Mouse (Mus musculus): ENCODE measurements at regions not wholly inside any gene's neighbourhood (a gene's known extent, or its start where the extent isn't known, plus 50 kb on each side); places are given as distances from the start of the nearest gene placed in this dataset.

DNA sequence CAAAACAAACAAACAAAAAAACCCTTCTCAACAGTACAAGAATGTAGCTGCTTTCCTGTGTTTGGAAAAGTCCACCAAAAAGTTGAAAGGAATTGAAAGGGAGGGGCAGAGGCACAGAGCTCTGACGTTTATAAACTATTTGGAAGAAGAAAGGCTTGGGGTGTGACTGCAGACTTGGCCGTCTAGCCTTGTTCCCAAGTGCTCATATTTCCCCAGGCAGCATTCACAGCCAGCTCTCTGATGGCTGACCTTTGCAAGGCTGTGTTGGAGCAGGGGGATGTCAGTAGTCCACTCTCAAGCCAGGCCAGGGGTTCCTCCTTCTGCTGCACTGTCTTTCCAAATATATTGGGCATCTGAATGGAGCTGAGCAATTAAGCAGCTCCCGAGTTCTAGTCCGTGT, 534.5 kb downstream of the 1700129C05Rik start:
- Histone ChIP-seq H3K9me3 (ENCODE audit: control insufficient read depth, low read length) (no peaks in the 10 kb centered on the region), H3K36me3 (ENCODE audit: control insufficient read depth, insufficient read depth, low read length) (no peaks in the 10 kb centered on the region), H3K27ac (ENCODE audit: low read length) (no peak overlapping the region), H3K4me3 (ENCODE audit: low read length) (no peak overlapping the region), H3K4me1 (ENCODE audit: control insufficient read depth, insufficient read depth, low read length) (no peaks in the 10 kb centered on the region), H3K4me2 (ENCODE audit: low read depth, low read length) (no peak overlapping the region), H3K27me3 (replicated peaks; ENCODE audit: control insufficient read depth, insufficient read depth, low read length) (no peaks in the 10 kb centered on the region), H3K9ac (ENCODE audit: low read depth, low read length) (no peak overlapping the region)
- ATAC-seq, result no peak
- WGBS, result 57% methylated on average over 4 of the region's 4 CpGs

DNA sequence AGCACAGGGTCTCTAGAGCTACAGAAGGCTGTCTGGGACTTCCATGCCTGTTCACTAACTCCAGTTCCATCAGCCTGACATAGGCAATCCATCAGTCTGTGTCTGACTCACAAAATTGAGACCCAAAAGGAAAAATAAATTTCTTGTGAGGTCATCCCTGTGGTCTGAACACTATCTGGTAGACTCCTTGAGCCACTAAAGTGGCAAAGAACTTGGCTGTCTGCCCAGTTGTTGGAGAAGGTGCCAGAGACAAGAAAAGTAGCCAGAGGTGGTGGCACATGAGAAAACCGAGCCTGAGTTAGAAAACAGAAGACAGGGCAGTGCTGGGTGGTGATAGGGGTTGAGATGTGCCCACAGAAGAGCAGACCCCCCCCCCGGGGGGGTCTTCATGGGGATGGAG, 535.0 kb downstream of the 1700129C05Rik start:
- Histone ChIP-seq H3K27me3 (replicated peaks; ENCODE audit: control insufficient read depth, insufficient read depth, low read length) (no peaks in the 10 kb centered on the region), H3K9ac (ENCODE audit: low read depth, low read length) (no peak overlapping the region), H3K4me1 (ENCODE audit: control insufficient read depth, insufficient read depth, low read length) (no peaks in the 10 kb centered on the region), H3K36me3 (ENCODE audit: control insufficient read depth, insufficient read depth, low read length) (no peaks in the 10 kb centered on the region), H3K27ac (ENCODE audit: low read length) (no peak overlapping the region), H3K4me3 (ENCODE audit: low read length) (no peak overlapping the region), H3K9me3 (ENCODE audit: control insufficient read depth, low read length) (no peaks in the 10 kb centered on the region), H3K4me2 (ENCODE audit: low read depth, low read length) (no peak overlapping the region)
- ATAC-seq, result no peak
- 65% methylated on average over 2 of the region's 2 CpGs for WGBS

DNA sequence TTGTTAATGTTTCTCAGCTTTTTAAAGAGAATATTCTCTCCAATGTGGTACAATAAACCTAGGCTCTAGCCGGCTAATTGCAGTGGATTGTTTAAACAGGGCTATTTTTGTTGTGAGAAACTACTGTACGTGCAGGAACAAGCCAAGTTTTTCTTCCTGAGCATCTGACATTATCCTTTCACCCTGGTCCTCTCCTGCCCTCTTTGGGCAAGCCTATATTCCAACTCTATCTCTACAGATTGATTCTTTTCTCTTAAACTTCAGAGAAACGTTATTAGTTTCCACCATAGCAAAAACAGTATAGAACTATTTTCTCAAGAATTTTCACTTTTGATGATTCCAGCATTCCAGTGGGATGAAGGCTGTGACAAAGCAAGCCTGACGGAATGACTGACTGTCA, 535.2 kb downstream of the Fgf9 start:
- no peak overlapping the region for H3K9ac ChIP-seq (ENCODE audit: low read depth, low read length)
- no peaks in the 10 kb centered on the region for H3K27me3 ChIP-seq (replicated peaks; ENCODE audit: control insufficient read depth, insufficient read depth, low read length)
- no peak overlapping the region for H3K4me2 ChIP-seq (ENCODE audit: low read depth, low read length)
- WGBS, result 56% methylated on average over 4 of the region's 4 CpGs
- H3K4me1 ChIP-seq (ENCODE audit: control insufficient read depth, insufficient read depth, low read length), result no peaks in the 10 kb centered on the region
- no peak overlapping the region for H3K27ac ChIP-seq (ENCODE audit: low read length)
- H3K4me3 ChIP-seq (ENCODE audit: low read length), result no peak overlapping the region
- no peak for ATAC-seq
- no peaks in the 10 kb centered on the region for H3K9me3 ChIP-seq (ENCODE audit: control insufficient read depth, low read length)
- no peaks in the 10 kb centered on the region for H3K36me3 ChIP-seq (ENCODE audit: control insufficient read depth, insufficient read depth, low read length)

DNA sequence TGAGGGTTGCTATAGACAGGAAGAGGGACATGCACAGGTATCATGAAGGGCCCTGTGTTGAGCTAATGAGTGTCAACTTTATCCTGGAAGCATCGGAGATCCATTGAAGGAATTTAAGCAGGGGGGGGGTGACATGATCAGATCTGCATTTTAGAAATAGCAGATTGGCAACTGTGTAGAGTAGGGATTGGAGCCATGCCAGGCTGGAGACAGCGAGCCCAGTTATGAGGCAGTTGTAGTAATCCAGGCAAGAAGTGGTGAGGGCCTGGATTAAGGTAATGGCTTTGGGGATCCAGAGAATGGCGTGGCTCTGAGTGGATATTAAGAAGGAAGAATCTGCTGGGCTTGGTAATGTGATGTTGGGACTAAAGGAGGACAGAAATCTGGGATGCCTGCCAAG, 528.5 kb downstream of the Fgf9 start:
- 74% methylated on average over 3 of the region's 3 CpGs for WGBS
- Histone ChIP-seq H3K27ac (ENCODE audit: low read length) (no peak overlapping the region), H3K36me3 (ENCODE audit: control insufficient read depth, insufficient read depth, low read length) (no peaks in the 10 kb centered on the region), H3K9me3 (ENCODE audit: control insufficient read depth, low read length) (no peaks in the 10 kb centered on the region), H3K27me3 (replicated peaks; ENCODE audit: control insufficient read depth, insufficient read depth, low read length) (no peaks in the 10 kb centered on the region), H3K4me2 (ENCODE audit: low read depth, low read length) (no peak overlapping the region), H3K4me3 (ENCODE audit: low read length) (no peak overlapping the region), H3K9ac (ENCODE audit: low read depth, low read length) (no peak overlapping the region), H3K4me1 (ENCODE audit: control insufficient read depth, insufficient read depth, low read length) (no peaks in the 10 kb centered on the region)
- ATAC-seq, result no peak

DNA sequence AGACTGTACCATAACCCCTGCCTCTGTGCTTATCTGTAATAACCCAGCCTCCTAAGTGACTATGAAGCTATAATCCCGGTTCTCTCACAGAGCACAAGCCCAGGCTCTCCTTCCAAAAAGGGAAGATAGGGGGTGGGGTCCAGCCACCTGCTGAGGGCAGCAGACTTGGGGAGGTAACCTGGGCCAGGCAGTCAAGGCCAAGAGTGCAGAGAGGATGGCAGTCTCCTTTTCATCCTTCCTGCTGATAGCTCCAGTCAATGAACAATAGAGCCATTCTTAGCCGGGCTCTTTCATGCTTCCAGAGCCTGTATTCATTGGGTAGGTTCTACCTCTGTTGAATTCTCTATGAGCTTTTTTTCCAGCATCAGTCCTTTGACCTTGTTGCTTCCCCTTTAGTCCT, 527.5 kb downstream of the Fgf9 start:
- H3K27ac ChIP-seq (ENCODE audit: low read length), result no peak overlapping the region
- no peak overlapping the region for H3K9ac ChIP-seq (ENCODE audit: low read depth, low read length)
- H3K4me3 ChIP-seq (ENCODE audit: low read length), result no peak overlapping the region
- H3K36me3 ChIP-seq (ENCODE audit: control insufficient read depth, insufficient read depth, low read length), result no peaks in the 10 kb centered on the region
- no peaks in the 10 kb centered on the region for H3K27me3 ChIP-seq (replicated peaks; ENCODE audit: control insufficient read depth, insufficient read depth, low read length)
- H3K4me1 ChIP-seq (ENCODE audit: control insufficient read depth, insufficient read depth, low read length), result no peaks in the 10 kb centered on the region
- 34% methylated on average over 2 of the region's 2 CpGs for WGBS
- H3K4me2 ChIP-seq (ENCODE audit: low read depth, low read length), result no peak overlapping the region
- ATAC-seq, result peak; percentile 74
- H3K9me3 ChIP-seq (ENCODE audit: control insufficient read depth, low read length), result no peaks in the 10 kb centered on the region

DNA sequence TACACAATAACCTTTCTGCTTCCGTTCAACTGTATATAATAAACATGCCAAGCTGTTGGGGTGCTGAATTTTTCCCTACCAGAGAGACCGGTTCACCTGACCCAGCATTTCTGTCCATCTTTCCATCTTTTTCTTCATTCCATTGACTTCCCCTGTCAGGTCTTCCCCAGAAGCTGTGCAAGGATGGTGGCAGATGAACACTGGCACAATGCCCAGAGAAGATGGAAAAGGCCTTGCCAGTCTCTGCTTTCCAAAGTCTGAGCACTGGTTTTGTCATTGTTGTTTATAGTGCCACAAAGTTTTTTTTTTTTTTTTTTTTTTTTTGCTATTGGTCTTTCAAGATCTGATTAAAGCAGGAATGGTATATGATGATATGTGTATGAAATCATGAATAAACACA, 526.6 kb downstream of the Fgf9 start:
- no peak overlapping the region for H3K4me2 ChIP-seq (ENCODE audit: low read depth, low read length)
- WGBS, result 75% methylated on average over 2 of the region's 2 CpGs

DNA sequence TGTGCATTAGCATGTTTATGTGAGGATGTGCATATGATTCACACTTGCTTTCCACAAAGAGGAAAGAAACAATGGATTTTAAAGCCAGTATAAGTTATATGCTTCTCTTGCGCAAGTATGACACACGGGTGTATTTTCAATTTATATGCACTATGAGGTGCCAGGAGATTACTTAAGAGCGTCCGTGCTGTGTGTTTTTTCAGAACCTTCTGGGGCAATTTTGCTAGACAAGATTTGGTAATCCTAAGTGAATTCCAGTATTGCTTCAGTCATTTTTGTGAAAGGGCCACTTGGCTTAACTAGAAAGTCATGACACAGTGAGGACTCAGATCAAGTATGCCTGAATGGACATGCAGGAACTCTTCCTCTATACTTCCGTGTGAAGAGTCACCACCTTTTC, 511.5 kb downstream of the Fgf9 start:
- H3K4me1 ChIP-seq (ENCODE audit: control insufficient read depth, insufficient read depth, low read length), result no peaks in the 10 kb centered on the region
- 91% methylated on average over 5 of the region's 5 CpGs for WGBS
- ATAC-seq, result no peak
- no peak overlapping the region for H3K9ac ChIP-seq (ENCODE audit: low read depth, low read length)
- no peak overlapping the region for H3K4me3 ChIP-seq (ENCODE audit: low read length)
- no peaks in the 10 kb centered on the region for H3K27me3 ChIP-seq (replicated peaks; ENCODE audit: control insufficient read depth, insufficient read depth, low read length)
- H3K36me3 ChIP-seq (ENCODE audit: control insufficient read depth, insufficient read depth, low read length), result no peaks in the 10 kb centered on the region
- no peak overlapping the region for H3K4me2 ChIP-seq (ENCODE audit: low read depth, low read length)
- no peaks in the 10 kb centered on the region for H3K9me3 ChIP-seq (ENCODE audit: control insufficient read depth, low read length)
- H3K27ac ChIP-seq (ENCODE audit: low read length), result no peak overlapping the region

More for the DNA sequence above, 526.6 kb downstream of the Fgf9 start:
- no peak overlapping the region for H3K4me3 ChIP-seq (ENCODE audit: low read length)
- no peaks in the 10 kb centered on the region for H3K9me3 ChIP-seq (ENCODE audit: control insufficient read depth, low read length)
- H3K27me3 ChIP-seq (replicated peaks; ENCODE audit: control insufficient read depth, insufficient read depth, low read length), result no peaks in the 10 kb centered on the region
- no peaks in the 10 kb centered on the region for H3K36me3 ChIP-seq (ENCODE audit: control insufficient read depth, insufficient read depth, low read length)
- H3K4me1 ChIP-seq (ENCODE audit: control insufficient read depth, insufficient read depth, low read length), result no peaks in the 10 kb centered on the region
- H3K9ac ChIP-seq (ENCODE audit: low read depth, low read length), result no peak overlapping the region
- no peak for ATAC-seq
- no peak overlapping the region for H3K27ac ChIP-seq (ENCODE audit: low read length)

DNA sequence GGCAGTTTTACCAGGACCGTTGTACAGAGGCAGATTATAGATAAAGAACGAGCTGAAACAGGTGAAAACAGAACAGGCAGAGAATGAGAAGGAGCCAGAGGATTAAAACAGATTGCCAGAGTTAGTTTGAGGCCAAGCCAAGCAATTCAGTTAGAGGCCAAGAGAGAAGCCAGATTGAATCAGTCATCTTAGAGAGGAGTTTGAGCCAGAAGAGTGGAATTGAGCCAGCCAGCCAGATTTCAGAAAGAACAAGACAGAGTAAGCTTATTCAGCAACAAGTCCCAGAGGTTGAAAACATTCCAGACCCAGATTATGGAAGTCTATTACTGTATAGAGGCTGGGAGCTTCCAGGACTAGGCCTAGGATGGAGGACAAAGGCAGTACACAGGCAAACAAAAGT, 499.7 kb downstream of the Fgf9 start:
- H3K27me3 ChIP-seq (replicated peaks; ENCODE audit: control insufficient read depth, insufficient read depth, low read length), result no peaks in the 10 kb centered on the region
- no peaks in the 10 kb centered on the region for H3K4me1 ChIP-seq (ENCODE audit: control insufficient read depth, insufficient read depth, low read length)
- H3K4me2 ChIP-seq (ENCODE audit: low read depth, low read length), result no peak overlapping the region
- H3K36me3 ChIP-seq (ENCODE audit: control insufficient read depth, insufficient read depth, low read length), result no peaks in the 10 kb centered on the region
- 88% methylated on average over 2 of the region's 2 CpGs for WGBS
- no peak overlapping the region for H3K27ac ChIP-seq (ENCODE audit: low read length)
- H3K9ac ChIP-seq (ENCODE audit: low read depth, low read length), result no peak overlapping the region
- H3K9me3 ChIP-seq (ENCODE audit: control insufficient read depth, low read length), result no peaks in the 10 kb centered on the region
- H3K4me3 ChIP-seq (ENCODE audit: low read length), result no peak overlapping the region
- no peak for ATAC-seq

DNA sequence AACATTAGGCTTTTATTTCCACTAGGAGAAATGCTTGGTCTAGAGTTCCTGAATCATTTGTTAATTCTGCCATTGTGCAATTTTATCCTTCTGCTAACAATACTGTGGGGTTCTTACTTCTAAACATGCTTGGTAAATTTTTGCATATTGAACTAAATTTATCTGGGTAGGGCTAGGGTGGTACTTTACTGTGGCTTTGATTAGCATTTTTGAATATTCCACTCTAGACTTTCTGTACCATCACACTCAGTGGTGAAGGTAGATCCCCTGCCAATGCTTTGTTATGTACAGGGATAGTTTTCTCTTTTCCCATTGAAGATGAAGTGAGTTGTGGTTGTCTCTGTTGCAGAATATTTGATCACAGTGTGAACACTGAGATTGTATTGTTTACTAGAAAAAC, 497.1 kb downstream of the Fgf9 start:
- Histone ChIP-seq H3K27me3 (replicated peaks; ENCODE audit: control insufficient read depth, insufficient read depth, low read length) (no peaks in the 10 kb centered on the region), H3K27ac (ENCODE audit: low read length) (no peak overlapping the region), H3K4me2 (ENCODE audit: low read depth, low read length) (no peak overlapping the region), H3K4me3 (ENCODE audit: low read length) (no peak overlapping the region), H3K4me1 (ENCODE audit: control insufficient read depth, insufficient read depth, low read length) (no peaks in the 10 kb centered on the region), H3K9me3 (ENCODE audit: control insufficient read depth, low read length) (no peaks in the 10 kb centered on the region), H3K9ac (ENCODE audit: low read depth, low read length) (no peak overlapping the region), H3K36me3 (ENCODE audit: control insufficient read depth, insufficient read depth, low read length) (no peaks in the 10 kb centered on the region)
- no peak for ATAC-seq

DNA sequence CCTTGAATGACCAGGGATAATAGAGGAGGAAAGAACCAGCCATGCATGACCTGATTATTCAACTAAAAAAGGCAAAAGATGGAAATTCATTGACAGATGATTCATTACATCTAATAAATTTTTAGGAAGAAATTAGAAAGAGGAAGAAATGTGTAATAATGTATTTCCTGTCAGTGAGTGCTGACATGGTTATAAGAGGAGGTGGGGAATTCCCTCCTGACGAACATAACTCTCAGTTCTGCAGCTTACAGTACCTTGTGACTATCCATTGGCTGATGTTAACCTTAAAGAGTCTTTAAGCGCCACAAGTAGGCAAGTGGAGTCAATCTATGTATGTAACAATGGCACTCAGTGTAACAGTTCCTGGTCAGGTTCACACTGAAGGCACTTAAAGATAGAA, 492.7 kb downstream of the Fgf9 start:
- Histone ChIP-seq H3K9me3 (ENCODE audit: control insufficient read depth, low read length) (no peaks in the 10 kb centered on the region), H3K36me3 (ENCODE audit: control insufficient read depth, insufficient read depth, low read length) (no peaks in the 10 kb centered on the region), H3K9ac (ENCODE audit: low read depth, low read length) (no peak overlapping the region), H3K27me3 (replicated peaks; ENCODE audit: control insufficient read depth, insufficient read depth, low read length) (no peaks in the 10 kb centered on the region), H3K4me2 (ENCODE audit: low read depth, low read length) (no peak overlapping the region), H3K27ac (ENCODE audit: low read length) (no peak overlapping the region), H3K4me1 (ENCODE audit: control insufficient read depth, insufficient read depth, low read length) (no peaks in the 10 kb centered on the region), H3K4me3 (ENCODE audit: low read length) (no peak overlapping the region)
- WGBS, result 73% methylated on average over 2 of the region's 2 CpGs
- ATAC-seq, result no peak
